Mouse (Mus musculus) heart, adult 10 weeks (tissue): Measurements from ENCODE around the gene Ric1. TPM values are rescaled to one million over a fixed set of nuclear protein-coding genes. Genes with fewer than 3 reads are reported as not detected.

Source experiments
- polyA plus RNA-seq: library from polyadenylated mRNA; stranded (reverse); fragments of 350-450 nt; fragmentation: Illumina TruSeq; extraction: RNeasy Lipid Tissue Mini Kit (QIAGEN cat#74804); gene quantifications from one replicate; pipeline ENCODE4 v1.2.3, GENCODE M21; 2014; ENCODE audit warnings: low read depth, low replicate concordance

Ric1 gene
- 13.1 TPM for polyA plus RNA-seq

DNA sequence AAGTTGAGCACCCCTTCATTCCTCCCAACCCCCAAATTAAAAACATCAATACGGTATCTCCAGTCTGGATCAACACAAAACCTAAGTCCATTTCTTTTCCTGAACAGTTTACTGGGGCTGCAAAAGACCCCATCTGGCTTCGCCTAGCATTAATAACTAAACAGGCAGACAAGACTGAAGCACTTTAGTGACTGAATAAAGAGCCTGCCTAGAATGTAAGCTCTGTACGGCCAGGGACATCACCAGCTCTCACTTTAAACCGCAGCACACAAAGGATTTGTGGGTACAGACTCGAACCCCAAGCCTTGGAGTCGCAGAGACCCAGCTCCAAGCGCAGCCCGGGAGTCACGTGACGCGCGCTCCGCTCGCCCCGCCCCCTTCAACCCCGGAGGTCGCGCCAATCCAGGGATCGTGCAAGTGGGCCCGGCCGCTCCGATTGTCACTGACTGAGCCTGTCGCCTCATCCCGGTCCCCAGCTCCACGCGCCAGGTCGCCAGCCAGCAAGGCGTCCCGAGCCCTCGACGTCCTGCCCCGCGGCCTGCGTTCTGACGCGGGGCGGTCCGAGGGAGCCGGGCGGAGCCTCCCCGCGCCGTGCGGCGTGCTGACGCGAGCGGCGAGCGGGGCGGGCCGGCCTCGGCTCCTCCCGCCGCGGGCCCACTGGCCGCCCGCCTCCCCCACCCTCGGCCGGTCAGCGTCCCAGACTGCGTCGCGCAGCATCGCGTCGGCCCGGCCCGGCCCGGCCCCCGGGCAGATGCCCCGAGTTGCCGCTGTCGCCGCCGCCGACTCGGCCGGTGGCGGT lies at the start of gene Ric1:
Gene Ric1 (plus strand): TSS at position 646 of the 799 bp plus-strand sequence.

GRCm38 (mm10) chr19:29647651-29648549 lies 125.8 kb downstream of the Ric1 start, which contains the start of gene Ermp1:
Gene Ermp1 (minus strand): TSS chr19:29648415.

Other genes with a start within 250 kb of the Ric1 start
- not detected for gene Insl6, start 196.9 kb upstream of the Ric1 start, polyA plus RNA-seq
- not detected for gene Rln1, start 187.6 kb upstream of the Ric1 start, polyA plus RNA-seq
- gene Plgrkt, start 154.9 kb upstream of the Ric1 start, polyA plus RNA-seq: 59.4 TPM
- 5.7 TPM for gene Cd274, start 154.8 kb upstream of the Ric1 start, polyA plus RNA-seq
- not detected for gene Pdcd1lg2, start 111.4 kb upstream of the Ric1 start, polyA plus RNA-seq
- 8.7 TPM for gene Ermp1, start 126.1 kb downstream of the Ric1 start, polyA plus RNA-seq
- 9.5 TPM for gene Mlana, start 175.5 kb downstream of the Ric1 start, polyA plus RNA-seq